Mouse (Mus musculus): ENCODE measurements around the gene Rnft1. TPM values are rescaled to one million over a fixed set of nuclear protein-coding genes. Genes with fewer than 3 reads are reported as not detected.
A peak's percentile ranks its signal among the peaks of the same experiment; 100 is the strongest.

Rnft1 gene
- polyA plus RNA-seq, 1 experiment from 2014 or later = 17.6 TPM

- H3K4me3 ChIP-seq (ENCODE audit: low read depth, low read length) = no peak overlapping the region
- no peaks in the 10 kb centered on the region for H3K36me3 ChIP-seq (ENCODE audit: control insufficient read depth, insufficient read depth)
- no peaks in the 10 kb centered on the region for H3K9me3 ChIP-seq (replicated peaks; ENCODE audit: control insufficient read depth, low read length)
- no peaks in the 10 kb centered on the region for H3K4me1 ChIP-seq (ENCODE audit: control insufficient read depth, low read depth, low read length)
- H3K4me2 ChIP-seq (ENCODE audit: low read depth, low read length) = no peak overlapping the region
- H3K27me3 ChIP-seq (ENCODE audit: control insufficient read depth, insufficient read depth, low read depth, low read length) = no peaks in the 10 kb centered on the region
- 67% methylated on average over 8 of the region's 8 CpGs for WGBS (ENCODE audit: insufficient replicate concordance)
- no peak overlapping the region for H3K9ac ChIP-seq (ENCODE audit: low read depth, low read length)
- no peak for ATAC-seq (ENCODE audit: low read depth)
- H3K27ac ChIP-seq (ENCODE audit: low read length) = no peak overlapping the region
Measured at GRCm38 (mm10) chr11:86468345-86468744, 16.1 kb upstream of the Rnft1 start.

- 56% methylated on average over 4 of the region's 4 CpGs for WGBS (ENCODE audit: insufficient replicate concordance)
- H3K4me2 ChIP-seq (ENCODE audit: low read depth, low read length) = no peak overlapping the region
- no peaks in the 10 kb centered on the region for H3K9me3 ChIP-seq (replicated peaks; ENCODE audit: control insufficient read depth, low read length)
- no peaks in the 10 kb centered on the region for H3K27me3 ChIP-seq (ENCODE audit: control insufficient read depth, insufficient read depth, low read depth, low read length)
- ATAC-seq (ENCODE audit: low read depth) = no peak
- H3K4me1 ChIP-seq (ENCODE audit: control insufficient read depth, low read depth, low read length) = no peaks in the 10 kb centered on the region
- H3K27ac ChIP-seq (ENCODE audit: low read length) = no peak overlapping the region
- no peak overlapping the region for H3K4me3 ChIP-seq (ENCODE audit: low read depth, low read length)
- H3K36me3 ChIP-seq (ENCODE audit: control insufficient read depth, insufficient read depth) = no peaks in the 10 kb centered on the region
- no peak overlapping the region for H3K9ac ChIP-seq (ENCODE audit: low read depth, low read length)
Measured at GRCm38 (mm10) chr11:86468971-86469370, 15.5 kb upstream of the Rnft1 start.

DNA sequence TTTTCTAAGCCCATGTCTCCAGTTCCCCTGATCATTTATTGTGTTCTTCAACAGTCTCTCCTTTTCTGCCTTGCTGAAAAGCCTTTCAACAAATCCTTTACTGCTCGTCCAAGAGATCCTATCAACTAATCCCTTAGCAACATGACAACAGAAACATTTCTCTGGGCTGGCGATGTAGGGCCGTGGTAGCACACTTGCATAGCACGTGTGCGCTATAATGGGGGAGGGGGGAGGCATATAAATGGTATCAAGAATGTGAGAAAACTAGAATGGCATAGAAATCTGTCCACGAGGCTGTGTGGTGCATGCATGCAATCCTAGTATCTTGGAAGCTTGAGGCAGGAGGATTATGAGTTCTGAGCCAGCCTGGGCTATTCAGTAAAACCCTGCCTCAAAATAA is 12.7 kb upstream of the Rnft1 start:
- WGBS (ENCODE audit: insufficient replicate concordance) = 61% methylated on average over 6 of the region's 6 CpGs
- H3K36me3 ChIP-seq (ENCODE audit: control insufficient read depth, insufficient read depth) = no peaks in the 10 kb centered on the region

DNA sequence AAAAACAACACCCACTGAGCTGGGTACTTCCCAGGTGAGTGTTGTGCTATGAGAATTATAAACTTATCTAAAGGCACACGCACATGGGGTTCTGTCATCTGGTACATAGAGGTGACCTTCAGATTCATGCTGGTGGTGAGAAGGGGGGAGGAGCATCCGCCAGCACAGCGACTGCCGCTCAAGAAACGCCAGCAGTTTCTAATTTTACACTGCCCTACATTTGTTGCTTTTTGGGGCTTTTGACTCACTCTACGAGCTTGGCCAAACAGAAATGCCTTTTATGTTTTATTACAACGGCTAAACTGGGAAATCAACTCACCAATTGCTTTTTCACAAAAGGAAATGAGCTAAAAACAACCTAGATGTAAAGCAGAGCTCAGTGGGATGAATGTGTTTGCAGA is 11.7 kb upstream of the Rnft1 start:
- no peaks in the 10 kb centered on the region for H3K4me1 ChIP-seq (ENCODE audit: control insufficient read depth, low read depth, low read length)
- no peaks in the 10 kb centered on the region for H3K36me3 ChIP-seq (ENCODE audit: control insufficient read depth, insufficient read depth)
- ATAC-seq (ENCODE audit: low read depth) = no peak
- no peaks in the 10 kb centered on the region for H3K27me3 ChIP-seq (ENCODE audit: control insufficient read depth, insufficient read depth, low read depth, low read length)
- H3K4me2 ChIP-seq (ENCODE audit: low read depth, low read length) = peak overlapping the region; percentile 30; the same call in 1 of the 2 replicates
- H3K9ac ChIP-seq (ENCODE audit: low read depth, low read length) = no peak overlapping the region
- no peak overlapping the region for H3K27ac ChIP-seq (ENCODE audit: low read length)
- 19% methylated on average over 7 of the region's 7 CpGs for WGBS (ENCODE audit: insufficient replicate concordance)
- no peaks in the 10 kb centered on the region for H3K9me3 ChIP-seq (replicated peaks; ENCODE audit: control insufficient read depth, low read length)
- H3K4me3 ChIP-seq (ENCODE audit: low read depth, low read length) = no peak overlapping the region

More for the DNA sequence above, 12.7 kb upstream of the Rnft1 start:
- Histone ChIP-seq H3K4me2 (ENCODE audit: low read depth, low read length) (no peak overlapping the region), H3K27me3 (ENCODE audit: control insufficient read depth, insufficient read depth, low read depth, low read length) (no peaks in the 10 kb centered on the region), H3K9ac (ENCODE audit: low read depth, low read length) (no peak overlapping the region), H3K4me3 (ENCODE audit: low read depth, low read length) (no peak overlapping the region), H3K4me1 (ENCODE audit: control insufficient read depth, low read depth, low read length) (no peaks in the 10 kb centered on the region), H3K9me3 (replicated peaks; ENCODE audit: control insufficient read depth, low read length) (no peaks in the 10 kb centered on the region), H3K27ac (ENCODE audit: low read length) (no peak overlapping the region)
- ATAC-seq (ENCODE audit: low read depth) = no peak

DNA sequence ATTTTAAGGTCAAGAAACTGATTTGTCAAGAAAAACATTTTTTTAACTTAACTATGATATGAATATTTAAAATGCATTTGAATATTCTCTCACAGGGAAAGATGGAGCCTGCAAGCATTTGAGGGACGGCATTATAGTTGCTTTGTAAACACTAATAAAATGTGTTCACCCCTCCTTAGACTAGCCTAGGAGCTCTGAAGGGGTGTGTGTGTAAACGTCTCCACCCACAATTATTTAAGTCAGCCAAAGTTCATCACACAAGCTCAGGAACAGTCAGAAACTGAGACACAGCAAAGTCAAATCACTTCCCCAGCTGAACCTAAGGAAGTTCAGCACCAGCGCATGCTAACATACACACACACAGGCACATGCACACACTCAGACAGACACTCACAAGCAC is 10.9 kb upstream of the Rnft1 start:
- H3K9me3 ChIP-seq (replicated peaks; ENCODE audit: control insufficient read depth, low read length) = no peaks in the 10 kb centered on the region
- no peaks in the 10 kb centered on the region for H3K36me3 ChIP-seq (ENCODE audit: control insufficient read depth, insufficient read depth)
- no peaks in the 10 kb centered on the region for H3K4me1 ChIP-seq (ENCODE audit: control insufficient read depth, low read depth, low read length)
- H3K27ac ChIP-seq (ENCODE audit: low read length) = no peak overlapping the region
- no peak overlapping the region for H3K4me2 ChIP-seq (ENCODE audit: low read depth, low read length)
- no peak overlapping the region for H3K4me3 ChIP-seq (ENCODE audit: low read depth, low read length)
- no peaks in the 10 kb centered on the region for H3K27me3 ChIP-seq (ENCODE audit: control insufficient read depth, insufficient read depth, low read depth, low read length)
- WGBS (ENCODE audit: insufficient replicate concordance) = 53% methylated on average over 3 of the region's 3 CpGs
- H3K9ac ChIP-seq (ENCODE audit: low read depth, low read length) = no peak overlapping the region
- no peak for ATAC-seq (ENCODE audit: low read depth)

DNA sequence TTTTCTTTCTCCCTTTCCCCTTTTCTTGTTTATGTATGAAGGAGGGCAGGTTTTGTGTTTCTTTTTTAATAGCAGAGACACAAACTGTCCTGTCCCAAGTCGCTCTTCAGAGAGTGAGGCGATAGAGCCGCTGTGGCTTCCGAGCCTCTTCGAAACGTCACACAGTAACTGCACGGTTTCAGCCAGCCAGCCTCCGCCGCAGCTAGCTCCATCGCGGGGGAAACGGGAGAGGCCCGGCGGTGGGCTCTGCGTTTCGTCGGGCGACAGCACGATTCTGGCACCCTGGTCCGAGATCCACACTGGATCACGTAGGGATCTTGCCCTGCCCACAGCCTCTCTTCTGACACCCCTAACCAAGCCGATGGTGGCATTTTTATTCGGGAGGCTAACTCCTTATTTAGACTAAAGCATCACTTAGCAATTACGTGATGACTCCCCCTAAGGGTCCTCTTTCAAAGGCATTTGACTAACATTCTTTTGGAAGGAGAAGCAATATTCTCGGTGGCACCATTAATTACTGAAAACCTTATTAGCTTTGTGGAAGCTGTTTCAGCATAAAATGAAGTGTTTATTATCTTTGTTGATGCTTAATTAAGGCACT is 553 bp downstream of the Rnft1 start:
- peak overlapping the region; percentile 75 for H3K9ac ChIP-seq (ENCODE audit: low read depth, low read length)
- peak overlapping the region; percentile 96 for H3K4me2 ChIP-seq (ENCODE audit: low read depth, low read length)
- WGBS (ENCODE audit: insufficient replicate concordance) = under 1% methylated on average over 25 of the region's 25 CpGs
- H3K9me3 ChIP-seq (replicated peaks; ENCODE audit: control insufficient read depth, low read length) = no peaks in the 10 kb centered on the region
- peak overlapping the region; percentile 85 for H3K4me3 ChIP-seq (ENCODE audit: low read depth, low read length)
- H3K27me3 ChIP-seq (ENCODE audit: control insufficient read depth, insufficient read depth, low read depth, low read length) = no peaks in the 10 kb centered on the region
- ATAC-seq (ENCODE audit: low read depth) = peak; percentile 25; the same call in 1 of the 2 replicates
- H3K4me1 ChIP-seq (ENCODE audit: control insufficient read depth, low read depth, low read length) = peaks cover 7% of the 10 kb centered on the region
- H3K36me3 ChIP-seq (ENCODE audit: control insufficient read depth, insufficient read depth) = peaks cover 4% of the 10 kb centered on the region
- H3K27ac ChIP-seq (ENCODE audit: low read length) = peak overlapping the region; percentile 87

GRCm38 (mm10) chr11:86490782-86491181 is 6.3 kb downstream of the Rnft1 start:
- H3K27me3 ChIP-seq (ENCODE audit: control insufficient read depth, insufficient read depth, low read depth, low read length) = no peaks in the 10 kb centered on the region
- no peak overlapping the region for H3K27ac ChIP-seq (ENCODE audit: low read length)
- H3K36me3 ChIP-seq (ENCODE audit: control insufficient read depth, insufficient read depth) = peaks cover 9% of the 10 kb centered on the region
- ATAC-seq (ENCODE audit: low read depth) = no peak
- H3K9ac ChIP-seq (ENCODE audit: low read depth, low read length) = no peak overlapping the region
- H3K9me3 ChIP-seq (replicated peaks; ENCODE audit: control insufficient read depth, low read length) = no peaks in the 10 kb centered on the region
- H3K4me1 ChIP-seq (ENCODE audit: control insufficient read depth, low read depth, low read length) = peaks cover 4% of the 10 kb centered on the region
- no peak overlapping the region for H3K4me2 ChIP-seq (ENCODE audit: low read depth, low read length)
- no peak overlapping the region for H3K4me3 ChIP-seq (ENCODE audit: low read depth, low read length)
- WGBS (ENCODE audit: insufficient replicate concordance) = 87% methylated on average over 1 of the region's 1 CpGs

DNA sequence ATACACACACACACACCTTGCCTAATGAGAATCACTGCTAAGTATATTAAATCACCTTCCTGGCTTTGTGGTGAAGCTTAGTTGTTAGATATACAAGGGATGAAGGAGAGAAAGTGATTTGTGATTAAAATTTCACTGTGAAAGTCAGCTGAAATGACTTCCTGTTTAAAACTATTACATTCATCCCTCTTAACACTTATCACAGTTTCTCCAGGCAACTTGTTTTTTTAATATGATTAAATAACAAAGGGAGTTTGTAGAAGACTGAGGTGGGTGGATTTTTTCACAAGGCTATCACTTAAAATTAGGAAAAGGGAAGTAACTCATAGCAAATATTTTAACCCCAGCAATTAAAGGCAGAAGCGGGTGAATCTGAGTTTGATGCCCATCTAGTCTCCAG is 12.9 kb downstream of the Rnft1 start:
- WGBS (ENCODE audit: insufficient replicate concordance) = 98% methylated on average over 1 of the region's 1 CpGs
- H3K27ac ChIP-seq (ENCODE audit: low read length) = no peak overlapping the region

DNA sequence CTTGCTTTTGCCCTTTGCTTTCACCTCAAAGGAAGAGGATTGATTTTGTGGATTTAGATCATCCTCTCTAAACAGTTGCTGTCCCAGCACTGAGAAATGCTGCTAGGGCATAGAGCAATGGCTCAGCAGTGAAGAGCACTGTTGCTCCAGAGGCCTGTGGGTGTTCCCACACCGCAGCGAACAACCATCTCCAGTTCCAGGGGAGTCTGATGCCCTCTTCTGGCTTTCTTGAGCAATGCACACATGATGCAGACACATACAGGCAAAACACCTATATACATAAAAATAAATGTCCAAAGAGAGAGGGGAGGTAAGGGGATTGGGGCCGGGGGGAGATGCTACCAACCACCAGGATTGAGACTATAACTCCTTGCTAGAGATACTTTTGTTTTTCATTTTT is 13.5 kb downstream of the Rnft1 start:
- Histone ChIP-seq H3K9me3 (replicated peaks; ENCODE audit: control insufficient read depth, low read length) (no peaks in the 10 kb centered on the region), H3K4me1 (ENCODE audit: control insufficient read depth, low read depth, low read length) (no peaks in the 10 kb centered on the region), H3K36me3 (ENCODE audit: control insufficient read depth, insufficient read depth) (peaks cover 4% of the 10 kb centered on the region; the same call in 1 of the 2 replicates), H3K27ac (ENCODE audit: low read length) (no peak overlapping the region), H3K9ac (ENCODE audit: low read depth, low read length) (no peak overlapping the region), H3K4me2 (ENCODE audit: low read depth, low read length) (no peak overlapping the region), H3K4me3 (ENCODE audit: low read depth, low read length) (no peak overlapping the region), H3K27me3 (ENCODE audit: control insufficient read depth, insufficient read depth, low read depth, low read length) (no peaks in the 10 kb centered on the region)
- WGBS (ENCODE audit: insufficient replicate concordance) = 84% methylated on average over 3 of the region's 3 CpGs
- ATAC-seq (ENCODE audit: low read depth) = no peak

More for the DNA sequence above, 12.9 kb downstream of the Rnft1 start:
- Histone ChIP-seq H3K9me3 (replicated peaks; ENCODE audit: control insufficient read depth, low read length) (no peaks in the 10 kb centered on the region), H3K4me1 (ENCODE audit: control insufficient read depth, low read depth, low read length) (no peaks in the 10 kb centered on the region), H3K9ac (ENCODE audit: low read depth, low read length) (no peak overlapping the region), H3K27me3 (ENCODE audit: control insufficient read depth, insufficient read depth, low read depth, low read length) (no peaks in the 10 kb centered on the region), H3K4me2 (ENCODE audit: low read depth, low read length) (no peak overlapping the region), H3K4me3 (ENCODE audit: low read depth, low read length) (no peak overlapping the region), H3K36me3 (ENCODE audit: control insufficient read depth, insufficient read depth) (peaks cover 4% of the 10 kb centered on the region; the same call in 1 of the 2 replicates)
- no peak for ATAC-seq (ENCODE audit: low read depth)

All from liver, embryonic 16.5 days (tissue).